Mouse (Mus musculus) small intestine, adult 2 months (tissue): ENCODE results near the gene Fiz1.

Source experiments
- CTCF ChIP-seq: fragments of 200-500 bp; IDR thresholded peaks from 2 replicates; pipeline ENCODE4 v1.5.1; 2012; ENCODE audit warnings: low read depth, mild to moderate bottlenecking, control low read depth, inconsistent platforms, low read length, moderate library complexity, mixed read lengths; ENCODE audit not compliant: insufficient replicate concordance, insufficient read length; ENCODE audit errors: extremely low read depth
- POLR2A ChIP-seq: fragments of 200-500 bp; IDR thresholded peaks from 2 replicates; pipeline ENCODE4 v1.6.1; 2012; ENCODE audit warnings: low read depth, mild to moderate bottlenecking, control low read depth, inconsistent platforms, low read length, moderate library complexity

GRCm38 (mm10) chr7:5059421-5059820 lies 44.9 kb upstream of the Fiz1 start:
- no peak for TF ChIP-seq CTCF
- no peak for TF ChIP-seq POLR2A
